Mouse (Mus musculus): Measurements from ENCODE around the gene Bnipl.

DNA sequence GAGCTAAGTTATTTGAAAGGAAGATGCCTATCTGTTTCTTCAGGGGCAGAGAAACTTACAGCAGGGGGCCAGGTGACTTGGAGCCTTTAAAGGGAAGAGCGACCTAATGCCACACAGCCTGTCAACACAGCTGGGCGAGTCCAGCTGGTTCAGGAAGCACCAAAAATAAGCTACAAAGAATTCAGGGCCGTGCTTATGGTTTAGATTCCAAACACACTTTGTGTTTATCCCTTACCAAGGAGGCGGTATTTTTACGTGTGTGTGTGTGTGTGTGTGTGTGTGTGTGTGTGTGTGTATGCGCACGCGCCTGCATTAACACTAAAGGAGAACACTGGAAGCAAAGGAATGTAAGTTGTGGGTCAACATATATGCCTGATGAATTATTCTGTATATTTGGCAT is 29.8 kb upstream of the Bnipl start:
- no peak for TF ChIP-seq CTCF (IDR thresholded peaks at IDR 0.05; ENCODE audit: control insufficient read depth, insufficient read depth, insufficient read length)
- no peak for TF ChIP-seq MYOG (IDR thresholded peaks at IDR 0.05; ENCODE audit: control insufficient read depth, extremely low read depth, insufficient read length)
- TF ChIP-seq CEBPB (IDR thresholded peaks at IDR 0.05; ENCODE audit: low read depth) = no peak
